Comparison of ENCODE assay signal across 8 mouse cellular contexts in genomic region chr1:155972146-155973067, GRCm38 (mm10). TPM values are rescaled to one million over a fixed set of nuclear protein-coding genes. Genes with fewer than 3 reads are reported as not detected.
DNase-seq lines count a peak whose midpoint lies in the region; ATAC-seq and TF ChIP-seq lines count a peak whose summit lies in the region.

No protein-coding gene starts in this region.

- H3K4me1 ChIP-seq in cortical plate, adult 2 months (ENCODE audit: control insufficient read depth, insufficient read depth, low read length) = peaks cover 3% of the 10 kb centered on the region; the same call in 1 of the 2 replicates

- no peak for TF ChIP-seq POLR2A in cortical plate, adult 2 months (IDR thresholded peaks at IDR 0.05; ENCODE audit: extremely low read depth, insufficient read depth, low read length)

- TF ChIP-seq CTCF in left cerebral cortex, adult 2 months (IDR thresholded peaks at IDR 0.05) = no peak
- TF ChIP-seq CTCF in cortical plate, adult 2 months (IDR thresholded peaks at IDR 0.05; ENCODE audit: extremely low read depth, insufficient read depth, low read length) = no peak

- peak; percentile 56 for DNase-seq in adrenal gland, postnatal 10 days
- no peak for DNase-seq in adrenal gland, postnatal 25 days
- DNase-seq in left cerebral cortex, adult 2 months (ENCODE audit: extremely low spot score in 1 of 2, low spot score in 2 of 2) = no peak
- DNase-seq in left cerebral cortex, postnatal 10 days (ENCODE audit: extremely low spot score in 1 of 2, low spot score in 2 of 2) = no peak
- DNase-seq in induced T-regulatory cell, adult 2 months (ENCODE audit: low read depth) = peak; percentile 50
- no peak for DNase-seq in right cerebral cortex, adult 18-20 months

- H3K27ac ChIP-seq in left cerebral cortex, adult 2 months = peak overlapping the region; percentile 95
- H3K27ac ChIP-seq in cortical plate, adult 2 months (ENCODE audit: insufficient read depth, low read length) = peak overlapping the region; percentile 74

- ATAC-seq in megakaryocyte, adult 5-6 weeks (ENCODE audit: poor library complexity, severe bottlenecking) = peak; percentile 8

- peak overlapping the region; percentile 91 for H3K4me3 ChIP-seq in left cerebral cortex, adult 2 months
- peak overlapping the region; percentile 59 for H3K4me3 ChIP-seq in cortical plate, adult 2 months (ENCODE audit: insufficient read depth, low read length)

- intact Hi-C loops in left cerebral cortex, adult 2 months (cut with DNase I) = loop anchor here (1.0 kb wide), 1 partner anchor 64 kb away; the partner anchor contains the start of gene Tor1aip1
- intact Hi-C loops in left cerebral cortex, postnatal 10 days (cut with DNase I) = no loop called here

RNA-seq across cellular contexts. Expression of gene Cep350, which starts 0.6 kb away (rescaled TPM):
- 10 to 100 TPM; 28.7 to 40.0 TPM for total RNA-seq in adrenal gland, postnatal 10 days (2021)
- 32.1 and 36.2 TPM in 2 replicates for total RNA-seq in adrenal gland, postnatal 25 days (2021)
- total RNA-seq in left cerebral cortex, adult 2 months (2021) = 10 to 100 TPM; 47.4 to 50.4 TPM
- total RNA-seq in left cerebral cortex, postnatal 10 days (2021) = 10 to 100 TPM; 38.6 to 42.6 TPM
- polyA plus RNA-seq in cortical plate, adult 2 months (2012; rRNA removed) = 10.9 and 11.4 TPM in 2 replicates
- total RNA-seq in megakaryocyte, adult 5-6 weeks (2015) = 63.2 and 71.0 TPM in 2 replicates
- 56.6 and 73.9 TPM in 2 replicates for total RNA-seq in megakaryocyte, adult 5-6 weeks (2017)

Comparison
In these comparisons a context has a peak if more than half of its experiments do, and no peak if none do; other contexts are left out.
1. DNase-seq: peak in adrenal gland, postnatal 10 days (single experiment) and induced T-regulatory cell, adult 2 months (single experiment); none in adrenal gland, postnatal 25 days (single experiment), left cerebral cortex, adult 2 months (0 of 2), left cerebral cortex, postnatal 10 days (0 of 2) and right cerebral cortex, adult 18-20 months (single experiment).